In genomic region chr2:143419791-143420190, GRCm38 (mm10) we compare ENCODE assay signal across 15 mouse cellular contexts.
A peak's percentile ranks its signal among the peaks of the same experiment; 100 is the strongest.
DNase-seq lines count a peak whose midpoint lies in the region; ATAC-seq and TF ChIP-seq lines count a peak whose summit lies in the region.
"Had no signal": no experiment of that assay in that cellular context is flagged by ENCODE, and none has a peak within 500 bp of the region (broad histone marks: within the 10 kb centered on the region; RNA-seq: fewer than 3 reads in every experiment).

No protein-coding gene starts in this region.

- no peaks in the 10 kb centered on the region for H3K4me1 ChIP-seq in hindbrain, embryonic 16.5 days (ENCODE audit: control insufficient read depth, insufficient read depth, low read depth, low read length)
- no peaks in the 10 kb centered on the region for H3K4me1 ChIP-seq in hindbrain, embryonic 13.5 days (replicated peaks)
- H3K4me1 ChIP-seq: embryonic facial prominence, embryonic 13.5 days; forebrain, embryonic 12.5 days; heart, embryonic 12.5 days had no signal

- DNase-seq in retina, postnatal 7 days (ENCODE audit: low read depth, low spot score) = peak; percentile 1
- no peak for DNase-seq in retina, postnatal 1 day
- DNase-seq in cerebellum, adult 9-11 months = peak; percentile 37
- no peak for DNase-seq in kidney, postnatal 25 days
- DNase-seq in gastrocnemius, adult 2 months = no peak
- DNase-seq: adrenal gland, postnatal 10 days; gastrocnemius, postnatal 25 days; heart, postnatal 36 days had no signal

- H3K27me3 ChIP-seq in hindbrain, embryonic 16.5 days (replicated peaks; ENCODE audit: control insufficient read depth, insufficient read depth, low read length) = no peaks in the 10 kb centered on the region
- no peaks in the 10 kb centered on the region for H3K27me3 ChIP-seq in hindbrain, embryonic 13.5 days
- H3K27me3 ChIP-seq: embryonic facial prominence, embryonic 13.5 days; forebrain, embryonic 12.5 days; heart, embryonic 12.5 days had no signal

- H3K27ac ChIP-seq in hindbrain, embryonic 16.5 days (ENCODE audit: low read depth, low read length) = no peak overlapping the region
- H3K27ac ChIP-seq in hindbrain, embryonic 13.5 days = no peak overlapping the region
- no peak overlapping the region for H3K27ac ChIP-seq in gastrocnemius, adult 2 months
- H3K27ac ChIP-seq: embryonic facial prominence, embryonic 13.5 days; forebrain, embryonic 12.5 days had no signal

- 65% methylated on average over 2 of the region's 2 CpGs for WGBS in hindbrain, embryonic 16.5 days
- 84% methylated on average over 2 of the region's 2 CpGs for whole genome bisulfite sequencing in hindbrain, embryonic 13.5 days

- H3K4me2 ChIP-seq in hindbrain, embryonic 16.5 days (ENCODE audit: low read length) = no peak overlapping the region
- H3K4me2 ChIP-seq in hindbrain, embryonic 13.5 days = no peak overlapping the region
- H3K4me2 ChIP-seq: embryonic facial prominence, embryonic 13.5 days; forebrain, embryonic 12.5 days; heart, embryonic 12.5 days had no signal

- H3K36me3 ChIP-seq in hindbrain, embryonic 16.5 days (ENCODE audit: control insufficient read depth, insufficient read depth, low read length) = no peaks in the 10 kb centered on the region
- H3K36me3 ChIP-seq in hindbrain, embryonic 13.5 days = no peaks in the 10 kb centered on the region
- H3K36me3 ChIP-seq: embryonic facial prominence, embryonic 13.5 days; forebrain, embryonic 12.5 days; heart, embryonic 12.5 days had no signal

- H3K9me3 ChIP-seq in hindbrain, embryonic 16.5 days (ENCODE audit: control insufficient read depth, low read length) = no peaks in the 10 kb centered on the region
- no peaks in the 10 kb centered on the region for H3K9me3 ChIP-seq in hindbrain, embryonic 13.5 days
- H3K9me3 ChIP-seq: embryonic facial prominence, embryonic 13.5 days; forebrain, embryonic 12.5 days; heart, embryonic 12.5 days had no signal

- intact Hi-C loops in gastrocnemius, adult 2 months (cut with DNase I) = no loop called here

- ATAC-seq in hindbrain, embryonic 16.5 days = peak; percentile 61; the same call in 1 of the 2 replicates
- no peak for ATAC-seq in hindbrain, embryonic 13.5 days (ENCODE audit: low FRiP score)
- ATAC-seq: forebrain, embryonic 16.5 days; intestine, embryonic 16.5 days had no signal

- H3K9ac ChIP-seq in hindbrain, embryonic 16.5 days (ENCODE audit: low read depth, low read length) = no peak overlapping the region
- no peak overlapping the region for H3K9ac ChIP-seq in hindbrain, embryonic 13.5 days
- H3K9ac ChIP-seq: embryonic facial prominence, embryonic 13.5 days; forebrain, embryonic 12.5 days; heart, embryonic 12.5 days had no signal

- no peak overlapping the region for H3K4me3 ChIP-seq in hindbrain, embryonic 16.5 days (ENCODE audit: low read length)
- no peak overlapping the region for H3K4me3 ChIP-seq in hindbrain, embryonic 13.5 days
- no peak overlapping the region for H3K4me3 ChIP-seq in gastrocnemius, adult 2 months
- H3K4me3 ChIP-seq: embryonic facial prominence, embryonic 13.5 days; forebrain, embryonic 12.5 days; heart, embryonic 12.5 days had no signal

- no peak for TF ChIP-seq CTCF in gastrocnemius, adult 2 months (IDR thresholded peaks at IDR 0.05)

Comparison
In these comparisons a context has a peak if more than half of its experiments do, and no peak if none do; other contexts are left out.
1. DNase-seq: peak in retina, postnatal 7 days (single experiment) and cerebellum, adult 9-11 months (single experiment); none in retina, postnatal 1 day (single experiment), kidney, postnatal 25 days (0 of 2) and gastrocnemius, adult 2 months (single experiment).